Mouse (Mus musculus) E14TG2a.4 (cell line): Measurements from ENCODE around the gene Cyb5d1.

Source experiments
- CTCF ChIP-seq: conservative IDR thresholded peaks from 2 replicates; pipeline ENCODE4 v1.5.1; 2014; ENCODE audit warnings: low read length
- NANOG ChIP-seq: IDR thresholded peaks from 2 replicates; pipeline ENCODE4 v1.6.1; 2014; ENCODE audit warnings: borderline replicate concordance, low read length, mixed read lengths
- POU5F1 ChIP-seq: IDR thresholded peaks from 2 replicates; pipeline ENCODE4 v1.6.1; 2014; ENCODE audit warnings: low read length, borderline replicate concordance

DNA sequence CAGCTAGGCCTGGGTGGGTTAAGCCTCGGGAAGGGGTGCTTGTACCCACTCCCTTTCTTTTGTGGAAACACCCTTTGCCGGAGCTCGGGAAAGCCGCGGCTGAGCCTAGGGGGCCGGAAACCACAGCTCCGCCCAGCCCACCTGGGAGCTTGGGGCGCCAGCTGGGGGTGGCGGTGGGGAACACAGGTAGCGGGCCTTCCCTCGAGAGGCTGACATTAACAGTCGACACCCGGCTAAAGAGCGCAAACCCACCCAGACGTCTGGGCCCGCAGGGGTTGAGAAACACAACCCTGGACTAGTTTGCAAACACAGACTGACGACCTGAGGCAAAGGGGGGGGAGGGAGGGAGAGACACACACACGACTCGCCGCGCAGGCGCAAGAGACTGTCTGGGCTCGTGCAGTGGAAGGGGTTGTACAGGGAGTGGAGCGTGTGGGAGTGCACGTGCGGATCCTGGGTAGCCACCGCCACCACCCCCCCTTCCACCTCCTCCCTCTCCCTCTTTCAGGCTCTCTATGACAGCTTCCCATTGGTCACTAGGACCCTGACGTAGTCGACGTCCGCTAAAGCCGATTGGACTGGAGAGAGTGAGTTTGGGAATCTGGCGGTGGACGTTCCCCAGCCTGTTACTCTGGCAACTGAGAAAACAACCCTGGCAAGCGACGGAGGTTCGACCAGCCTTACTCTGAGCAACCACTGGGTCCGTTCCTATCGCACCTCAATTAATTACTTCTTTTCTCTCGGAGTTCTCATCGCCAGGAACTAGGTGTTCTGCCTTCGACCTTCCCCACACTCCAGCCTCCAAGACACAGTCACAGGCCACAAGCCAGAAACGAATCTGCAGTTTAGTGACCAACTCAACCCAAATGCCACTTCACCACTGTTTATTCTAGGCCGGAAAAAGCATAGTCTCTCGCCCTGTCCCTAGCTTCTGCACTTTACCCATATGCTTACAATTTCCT lies 23.3 kb upstream of the Cyb5d1 start:
- TF ChIP-seq CTCF (no peak), POU5F1 (no peak), NANOG (no peak)
